Mouse (Mus musculus): Measurements from ENCODE around the gene Ddx3x. TPM values are rescaled to one million over a fixed set of nuclear protein-coding genes. Genes with fewer than 3 reads are reported as not detected.

The Ddx3x gene
- polyA plus RNA-seq, 1 experiment from 2014 or later, result 163 TPM

DNA sequence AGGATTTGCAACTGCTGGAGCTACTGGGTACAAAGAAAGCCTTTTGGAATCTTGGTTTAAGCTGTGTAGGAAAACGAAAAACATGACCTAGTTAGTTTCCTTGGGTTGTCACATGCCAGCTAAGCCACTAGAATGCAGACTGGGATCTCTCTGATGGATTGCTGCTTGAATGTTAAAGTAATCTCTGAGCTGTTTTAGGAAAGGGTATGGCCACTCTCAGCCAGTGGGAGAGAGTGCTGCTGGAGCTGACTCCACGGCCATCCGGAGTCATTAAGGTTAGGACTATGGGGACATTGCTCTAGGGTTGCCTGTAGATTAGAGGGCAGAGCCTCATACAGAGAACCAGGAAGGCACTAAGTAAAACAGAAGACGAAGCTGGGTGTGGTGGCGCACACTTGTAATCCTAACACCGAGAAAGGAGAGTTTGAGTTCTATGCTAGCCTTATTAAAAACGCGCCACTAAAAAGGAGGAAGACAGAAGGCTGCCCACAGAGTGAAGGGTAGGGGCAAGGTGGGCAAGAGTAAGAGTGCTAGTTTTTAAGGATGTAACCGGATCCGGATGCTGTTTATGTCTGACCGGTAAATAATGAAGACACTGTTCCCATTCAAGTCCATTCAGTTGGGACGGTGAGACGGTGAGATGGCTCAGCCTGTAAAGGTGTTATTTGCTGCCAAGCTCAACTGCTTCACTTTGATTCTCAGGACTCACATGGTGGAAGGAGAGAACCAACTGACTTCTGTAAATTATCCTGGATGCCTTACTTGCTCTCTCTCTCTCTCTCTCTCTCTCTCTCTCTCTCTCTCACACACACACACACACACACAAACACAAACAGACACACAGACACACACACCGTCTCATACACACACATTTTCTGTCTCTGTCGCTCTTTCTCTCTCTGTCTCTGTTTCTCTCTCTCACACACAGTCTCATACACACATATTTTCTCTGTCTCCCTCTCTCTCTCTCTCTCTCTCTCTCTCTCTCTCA lies 37.3 kb upstream of the Ddx3x start:
- ATAC-seq (ENCODE audit: insufficient number of reproducible peaks, insufficient read depth, low FRiP score, low TSS enrichment), result peak; percentile 35
- H3K4me3 ChIP-seq, result peak overlapping the region; percentile 31; the same call in 1 of the 2 replicates
- peak overlapping the region; percentile 43; the same call in 1 of the 2 replicates for H3K9ac ChIP-seq
- H3K4me2 ChIP-seq (replicated peaks), result peak overlapping the region; percentile 49
- H3K36me3 ChIP-seq, result no peaks in the 10 kb centered on the region
- no peaks in the 10 kb centered on the region for H3K9me3 ChIP-seq
- H3K27me3 ChIP-seq, result peaks cover 14% of the 10 kb centered on the region
- peak overlapping the region; percentile 97 for H3K27ac ChIP-seq
- 18% methylated on average over 15 of the region's 15 CpGs for WGBS
- no peaks in the 10 kb centered on the region for H3K4me1 ChIP-seq

- Histone ChIP-seq H3K4me2 (replicated peaks) (no peak overlapping the region), H3K4me3 (no peak overlapping the region), H3K27ac (0 out of 2 replicates have a peak overlapping the region, but pooled peaks have one; percentile 6), H3K4me1 (no peaks in the 10 kb centered on the region), H3K9me3 (no peaks in the 10 kb centered on the region), H3K9ac (no peak overlapping the region), H3K27me3 (peaks cover 9% of the 10 kb centered on the region), H3K36me3 (no peaks in the 10 kb centered on the region)
- ATAC-seq (ENCODE audit: insufficient number of reproducible peaks, insufficient read depth, low FRiP score, low TSS enrichment), result no peak
Measured at GRCm38 (mm10) chrX:13244588-13244987, 36.2 kb upstream of the Ddx3x start.

DNA sequence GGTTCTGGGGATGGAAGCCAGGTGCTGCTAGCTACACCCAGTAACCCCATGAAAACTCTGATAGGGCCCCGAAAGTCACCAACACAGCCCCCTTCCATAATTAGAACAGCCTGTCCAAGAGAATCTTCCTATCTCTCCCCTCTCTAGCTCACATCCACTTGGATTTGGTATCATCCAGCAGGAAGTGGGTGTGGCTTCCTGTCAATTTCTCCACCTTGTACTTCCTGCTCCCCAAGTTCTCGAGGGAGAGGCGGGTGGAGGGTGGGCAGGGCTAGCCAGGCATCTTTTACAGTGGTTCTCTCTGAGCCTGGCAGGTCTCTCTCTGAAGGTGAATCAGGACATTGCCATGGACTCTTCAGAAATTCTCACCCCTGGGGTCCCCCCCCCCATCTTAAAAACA lies 35.7 kb upstream of the Ddx3x start:
- WGBS, result 41% methylated on average over 3 of the region's 3 CpGs
- no peak for ATAC-seq (ENCODE audit: insufficient number of reproducible peaks, insufficient read depth, low FRiP score, low TSS enrichment)
- Histone ChIP-seq H3K9ac (no peak overlapping the region), H3K36me3 (no peaks in the 10 kb centered on the region), H3K27me3 (peaks cover 8% of the 10 kb centered on the region), H3K4me3 (no peak overlapping the region), H3K27ac (0 out of 2 replicates have a peak overlapping the region, but pooled peaks have one; percentile 6), H3K4me1 (no peaks in the 10 kb centered on the region), H3K4me2 (replicated peaks) (no peak overlapping the region), H3K9me3 (no peaks in the 10 kb centered on the region)

- 78% methylated on average over 4 of the region's 4 CpGs for WGBS
- Histone ChIP-seq H3K9ac (no peak overlapping the region), H3K9me3 (no peaks in the 10 kb centered on the region), H3K4me1 (no peaks in the 10 kb centered on the region), H3K27me3 (no peaks in the 10 kb centered on the region), H3K4me3 (no peak overlapping the region), H3K36me3 (no peaks in the 10 kb centered on the region), H3K4me2 (replicated peaks) (no peak overlapping the region), H3K27ac (no peak overlapping the region)
- ATAC-seq (ENCODE audit: insufficient number of reproducible peaks, insufficient read depth, low FRiP score, low TSS enrichment), result no peak
Measured at GRCm38 (mm10) chrX:13251683-13252082, 29.1 kb upstream of the Ddx3x start.

DNA sequence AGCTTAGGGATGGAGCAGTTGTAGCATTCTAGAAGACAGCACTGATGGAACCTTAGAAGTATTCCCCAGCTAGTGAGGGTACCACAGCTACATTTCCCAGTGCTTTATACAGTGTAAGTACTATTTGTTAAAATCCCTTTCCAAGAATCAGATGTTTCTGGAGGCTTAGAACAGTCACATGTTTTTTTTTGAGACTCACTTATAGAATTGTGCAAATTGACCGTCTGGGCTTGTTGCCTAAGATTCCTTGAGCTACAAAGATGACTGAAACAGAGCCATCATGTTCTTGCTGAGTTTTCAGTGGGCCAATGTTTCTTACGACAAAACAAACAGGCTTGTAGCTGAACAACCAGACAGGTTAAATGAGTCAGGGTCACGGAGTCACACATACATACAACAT lies 26.5 kb upstream of the Ddx3x start:
- WGBS, result 86% methylated on average over 3 of the region's 3 CpGs
- Histone ChIP-seq H3K4me1 (no peaks in the 10 kb centered on the region), H3K9ac (no peak overlapping the region), H3K27ac (no peak overlapping the region), H3K27me3 (no peaks in the 10 kb centered on the region), H3K4me2 (replicated peaks) (no peak overlapping the region), H3K4me3 (no peak overlapping the region), H3K36me3 (no peaks in the 10 kb centered on the region), H3K9me3 (no peaks in the 10 kb centered on the region)
- no peak for ATAC-seq (ENCODE audit: insufficient number of reproducible peaks, insufficient read depth, low FRiP score, low TSS enrichment)

DNA sequence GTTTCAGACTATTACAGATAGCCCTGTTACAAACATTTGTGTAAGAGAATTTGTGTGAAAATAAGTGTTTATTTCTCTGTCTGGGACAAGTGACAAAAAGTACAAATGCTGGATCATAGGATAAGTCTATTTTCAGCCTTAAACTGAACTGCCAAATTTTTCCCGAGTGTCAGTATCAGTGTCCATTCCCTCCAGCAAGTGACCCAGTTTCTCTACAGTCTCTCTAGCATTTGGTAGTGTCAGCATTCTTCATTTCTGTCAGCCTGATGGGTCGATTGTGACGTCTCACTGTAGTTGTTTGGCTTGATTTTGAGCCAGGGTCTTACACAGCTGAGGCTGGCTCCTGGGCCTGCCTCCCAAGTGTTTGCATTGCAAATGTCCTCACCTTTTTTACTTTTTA lies 17.4 kb upstream of the Ddx3x start:
- no peaks in the 10 kb centered on the region for H3K4me1 ChIP-seq
- no peak overlapping the region for H3K27ac ChIP-seq
- H3K36me3 ChIP-seq, result no peaks in the 10 kb centered on the region
- H3K4me2 ChIP-seq (replicated peaks), result no peak overlapping the region
- no peak overlapping the region for H3K4me3 ChIP-seq
- 62% methylated on average over 3 of the region's 3 CpGs for WGBS
- no peak overlapping the region for H3K9ac ChIP-seq
- no peaks in the 10 kb centered on the region for H3K9me3 ChIP-seq
- ATAC-seq (ENCODE audit: insufficient number of reproducible peaks, insufficient read depth, low FRiP score, low TSS enrichment), result no peak
- no peaks in the 10 kb centered on the region for H3K27me3 ChIP-seq

- WGBS, result 69% methylated on average over 6 of the region's 6 CpGs
- H3K4me1 ChIP-seq, result no peaks in the 10 kb centered on the region
- no peak overlapping the region for H3K4me2 ChIP-seq (replicated peaks)
- no peak overlapping the region for H3K4me3 ChIP-seq
- H3K36me3 ChIP-seq, result no peaks in the 10 kb centered on the region
- no peak overlapping the region for H3K27ac ChIP-seq
- no peak overlapping the region for H3K9ac ChIP-seq
- 0 out of 2 replicates have a peak, but pooled peaks cover 8% of the 10 kb centered on the region for H3K27me3 ChIP-seq
- no peaks in the 10 kb centered on the region for H3K9me3 ChIP-seq
- ATAC-seq (ENCODE audit: insufficient number of reproducible peaks, insufficient read depth, low FRiP score, low TSS enrichment), result no peak
Measured at GRCm38 (mm10) chrX:13275519-13276137, 5.1 kb upstream of the Ddx3x start.

- no peak for ATAC-seq (ENCODE audit: insufficient number of reproducible peaks, insufficient read depth, low FRiP score, low TSS enrichment)
- H3K9me3 ChIP-seq, result no peaks in the 10 kb centered on the region
- no peak overlapping the region for H3K4me2 ChIP-seq (replicated peaks)
- H3K27ac ChIP-seq, result no peak overlapping the region
- 0 out of 2 replicates have a peak, but pooled peaks cover 5% of the 10 kb centered on the region for H3K27me3 ChIP-seq
- WGBS, result 80% methylated on average over 17 of the region's 17 CpGs
- H3K36me3 ChIP-seq, result no peaks in the 10 kb centered on the region
- H3K4me1 ChIP-seq, result no peaks in the 10 kb centered on the region
- no peak overlapping the region for H3K4me3 ChIP-seq
- no peak overlapping the region for H3K9ac ChIP-seq
Measured at GRCm38 (mm10) chrX:13278996-13279395, 1.8 kb upstream of the Ddx3x start.

DNA sequence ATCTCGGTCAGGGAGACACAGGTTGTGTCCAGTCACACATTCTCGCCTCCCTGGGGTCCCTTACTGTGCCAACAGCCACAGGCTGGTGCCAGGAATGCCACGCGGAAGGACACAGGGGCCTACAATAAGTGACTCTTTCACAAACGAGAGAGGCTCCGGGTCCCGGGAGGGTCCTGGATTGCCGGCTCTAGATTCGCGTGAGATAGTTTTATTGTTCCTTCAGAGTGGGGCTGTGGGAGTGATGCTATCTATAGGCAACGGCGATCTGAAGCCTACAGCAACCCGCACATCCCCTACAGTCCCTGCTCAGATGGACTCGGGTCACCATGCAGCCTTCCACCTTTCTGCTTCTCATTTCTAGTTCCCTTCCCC lies 747 bp upstream of the Ddx3x start:
- Histone ChIP-seq H3K9ac (peak overlapping the region; percentile 95), H3K9me3 (no peaks in the 10 kb centered on the region), H3K4me2 (replicated peaks) (peak overlapping the region; percentile 58), H3K27ac (peak overlapping the region; percentile 99), H3K4me1 (peaks cover 3% of the 10 kb centered on the region; the same call in 1 of the 2 replicates), H3K27me3 (0 out of 2 replicates have a peak, but pooled peaks cover 5% of the 10 kb centered on the region), H3K4me3 (peak overlapping the region; percentile 80), H3K36me3 (peaks cover 6% of the 10 kb centered on the region)
- 6% methylated on average over 14 of the region's 14 CpGs for WGBS
- ATAC-seq (ENCODE audit: insufficient number of reproducible peaks, insufficient read depth, low FRiP score, low TSS enrichment), result no peak

- Histone ChIP-seq H3K9me3 (no peaks in the 10 kb centered on the region), H3K4me3 (peak overlapping the region; percentile 80), H3K9ac (peak overlapping the region; percentile 95), H3K27ac (peak overlapping the region; percentile 99), H3K4me2 (replicated peaks) (peak overlapping the region; percentile 69), H3K4me1 (peaks cover 3% of the 10 kb centered on the region; the same call in 1 of the 2 replicates), H3K36me3 (peaks cover 17% of the 10 kb centered on the region), H3K27me3 (no peaks in the 10 kb centered on the region)
- 0% methylated on average over 52 of the region's 89 CpGs for WGBS
- ATAC-seq (ENCODE audit: insufficient number of reproducible peaks, insufficient read depth, low FRiP score, low TSS enrichment), result peak; percentile 62
Measured at GRCm38 (mm10) chrX:13281329-13282088, 739 bp downstream of the Ddx3x start.

- H3K4me3 ChIP-seq, result peak overlapping the region; percentile 80
- 11% methylated on average over 16 of the region's 16 CpGs for WGBS
- H3K9me3 ChIP-seq, result no peaks in the 10 kb centered on the region
- peaks cover 3% of the 10 kb centered on the region; the same call in 1 of the 2 replicates for H3K4me1 ChIP-seq
- peak overlapping the region; percentile 69 for H3K4me2 ChIP-seq (replicated peaks)
- peak overlapping the region; percentile 99 for H3K27ac ChIP-seq
- peaks cover 17% of the 10 kb centered on the region for H3K36me3 ChIP-seq
- H3K9ac ChIP-seq, result peak overlapping the region; percentile 95
- ATAC-seq (ENCODE audit: insufficient number of reproducible peaks, insufficient read depth, low FRiP score, low TSS enrichment), result no peak
- no peaks in the 10 kb centered on the region for H3K27me3 ChIP-seq
Measured at GRCm38 (mm10) chrX:13282089-13282850, 1.5 kb downstream of the Ddx3x start.
